Comparison of ENCODE assay signal across 8 mouse cellular contexts in genomic region chr1:13500456-13500855, GRCm38 (mm10).
DNase-seq lines count a peak whose midpoint lies in the region; ATAC-seq lines count a peak whose summit lies in the region.

No protein-coding gene starts in this region.

- no peak for ATAC-seq in forebrain, embryonic 11.5 days (replicated peaks; ENCODE audit: low FRiP score)
- no peak for ATAC-seq in forebrain, embryonic 12.5 days (ENCODE audit: low FRiP score)
- no peak for ATAC-seq in embryonic facial prominence, embryonic 14.5 days (ENCODE audit: low read depth)

- no peaks in the 10 kb centered on the region for H3K27me3 ChIP-seq in forebrain, embryonic 11.5 days (ENCODE audit: control insufficient read depth, insufficient read depth, low read length)
- H3K27me3 ChIP-seq in forebrain, embryonic 12.5 days = 0 out of 2 replicates have a peak, but pooled peaks cover 2% of the 10 kb centered on the region
- H3K27me3 ChIP-seq in embryonic facial prominence, embryonic 14.5 days (replicated peaks; ENCODE audit: control insufficient read depth, insufficient read depth, low read length) = no peaks in the 10 kb centered on the region

- H3K9ac ChIP-seq in forebrain, embryonic 11.5 days (ENCODE audit: low read length) = no peak overlapping the region
- no peak overlapping the region for H3K9ac ChIP-seq in forebrain, embryonic 12.5 days
- no peak overlapping the region for H3K9ac ChIP-seq in embryonic facial prominence, embryonic 14.5 days (ENCODE audit: low read depth, low read length)

- no peaks in the 10 kb centered on the region for H3K36me3 ChIP-seq in forebrain, embryonic 11.5 days (ENCODE audit: control insufficient read depth, insufficient read depth, low read length)
- H3K36me3 ChIP-seq in forebrain, embryonic 12.5 days (replicated peaks) = no peaks in the 10 kb centered on the region
- H3K36me3 ChIP-seq in embryonic facial prominence, embryonic 14.5 days (ENCODE audit: control insufficient read depth, insufficient read depth, low read length) = no peaks in the 10 kb centered on the region

- no peak overlapping the region for H3K4me3 ChIP-seq in forebrain, embryonic 11.5 days (ENCODE audit: low read depth, low read length)
- H3K4me3 ChIP-seq in forebrain, embryonic 12.5 days (replicated peaks) = no peak overlapping the region
- no peak overlapping the region for H3K4me3 ChIP-seq in embryonic facial prominence, embryonic 14.5 days (ENCODE audit: low read depth, low read length)

- no peak overlapping the region for H3K4me2 ChIP-seq in forebrain, embryonic 11.5 days (ENCODE audit: low read depth, low read length, severe bottlenecking)
- no peak overlapping the region for H3K4me2 ChIP-seq in forebrain, embryonic 12.5 days
- H3K4me2 ChIP-seq in embryonic facial prominence, embryonic 14.5 days (ENCODE audit: low read depth, low read length) = no peak overlapping the region

- no peaks in the 10 kb centered on the region for H3K9me3 ChIP-seq in forebrain, embryonic 11.5 days (ENCODE audit: control insufficient read depth, low read length)
- no peaks in the 10 kb centered on the region for H3K9me3 ChIP-seq in forebrain, embryonic 12.5 days
- no peaks in the 10 kb centered on the region for H3K9me3 ChIP-seq in embryonic facial prominence, embryonic 14.5 days (ENCODE audit: control insufficient read depth, low read length)

- DNase-seq in forebrain, embryonic 11.5 days (ENCODE audit: low spot score) = peak; percentile 63
- DNase-seq in 3T3-L1 (ENCODE audit: low read depth, low spot score) = peak; percentile 45
- peak; percentile 26 for DNase-seq in adrenal gland, adult 8-10 months
- DNase-seq in embryonic facial prominence, embryonic 14.5 days (ENCODE audit: low spot score) = peak; percentile 50
- DNase-seq in kidney, postnatal 4 days = peak; percentile 71 to 76
- peak; percentile 68 for DNase-seq in lung, postnatal 14 days
- DNase-seq in spleen, postnatal 4 days (ENCODE audit: low spot score in 2 of 2) = peak; percentile 28 to 67

- H3K27ac ChIP-seq in forebrain, embryonic 11.5 days (ENCODE audit: low read depth, low read length) = no peak overlapping the region
- H3K27ac ChIP-seq in forebrain, embryonic 12.5 days = no peak overlapping the region
- H3K27ac ChIP-seq in embryonic facial prominence, embryonic 14.5 days (replicated peaks; ENCODE audit: low read depth, low read length) = no peak overlapping the region

- no peaks in the 10 kb centered on the region for H3K4me1 ChIP-seq in forebrain, embryonic 11.5 days (replicated peaks; ENCODE audit: control insufficient read depth, insufficient read depth, low read length)
- H3K4me1 ChIP-seq in forebrain, embryonic 12.5 days = no peaks in the 10 kb centered on the region
- H3K4me1 ChIP-seq in embryonic facial prominence, embryonic 14.5 days (ENCODE audit: control insufficient read depth, insufficient read depth, low read length) = no peaks in the 10 kb centered on the region; the same call in 1 of the 2 replicates

- 32% methylated on average over 5 of the region's 5 CpGs for WGBS in forebrain, embryonic 11.5 days
- WGBS in forebrain, embryonic 12.5 days = 28% methylated on average over 5 of the region's 5 CpGs
- 26% methylated on average over 5 of the region's 5 CpGs for WGBS in embryonic facial prominence, embryonic 14.5 days
